Mouse (Mus musculus) heart, adult 2 months (tissue): ENCODE data around the gene Fnbp4.

Source experiments
- CTCF ChIP-seq: fragments of 200-600 bp; IDR thresholded peaks from 2 replicates; pipeline ENCODE4 v1.8.1; 2022; ENCODE audit warnings: antibody characterized with exemption, mild to moderate bottlenecking, moderate library complexity
- EP300 ChIP-seq: fragments of 200-500 bp; IDR thresholded peaks from 2 replicates; pipeline ENCODE4 v1.6.1; 2011; ENCODE audit warnings: low read depth, low read length, control low read depth; ENCODE audit not compliant: insufficient read depth
- POLR2A ChIP-seq: fragments of 200-500 bp; IDR thresholded peaks from 2 replicates; pipeline ENCODE4 v1.6.1; 2011; ENCODE audit warnings: mild to moderate bottlenecking, low read depth, low read length, control low read depth; ENCODE audit not compliant: insufficient read depth

GRCm38 (mm10) chr2:90754188-90754587 is 9.0 kb downstream of the Fnbp4 start:
- TF ChIP-seq CTCF (no peak), POLR2A (no peak), EP300 (no peak)
